Mouse (Mus musculus): Measurements from ENCODE around the gene Kcnh1.

Gene Kcnh1

GRCm38 (mm10) chr1:192406589-192406988, 216.0 kb downstream of the Kcnh1 start:
- DNase-seq (ENCODE audit: low read depth, low spot score), result peak; percentile 47

- peak; percentile 82 for DNase-seq (ENCODE audit: low read depth, low spot score)
Observed at GRCm38 (mm10) chr1:192415813-192416212, 225.2 kb downstream of the Kcnh1 start.

GRCm38 (mm10) chr1:192416241-192416821, 225.8 kb downstream of the Kcnh1 start:
- peak; percentile 57 for DNase-seq (ENCODE audit: low read depth, low spot score)

- peak; percentile 59 for DNase-seq (ENCODE audit: low read depth, low spot score)
Observed at GRCm38 (mm10) chr1:192419176-192419575, 228.6 kb downstream of the Kcnh1 start.

- peak; percentile 75 for DNase-seq (ENCODE audit: low read depth, low spot score)
Observed at GRCm38 (mm10) chr1:192421377-192422166, 231.0 kb downstream of the Kcnh1 start.

GRCm38 (mm10) chr1:192431423-192431822, 240.8 kb downstream of the Kcnh1 start:
- peak; percentile 56 for DNase-seq (ENCODE audit: low read depth, low spot score)

- DNase-seq (ENCODE audit: low read depth, low spot score), result no peak
Observed at GRCm38 (mm10) chr1:192435503-192435902, 244.9 kb downstream of the Kcnh1 start.

GRCm38 (mm10) chr1:192439151-192439837, 248.7 kb downstream of the Kcnh1 start:
- peak; percentile 59 for DNase-seq (ENCODE audit: low read depth, low spot score)

GRCm38 (mm10) chr1:192442772-192443445, 252.3 kb downstream of the Kcnh1 start:
- peak; percentile 77 for DNase-seq (ENCODE audit: low read depth, low spot score)

- peak; percentile 67 for DNase-seq (ENCODE audit: low read depth, low spot score)
Observed at GRCm38 (mm10) chr1:192443998-192444657, 253.6 kb downstream of the Kcnh1 start.

- peak; percentile 99 for DNase-seq (ENCODE audit: low read depth, low spot score)
Observed at GRCm38 (mm10) chr1:192444658-192445447, 254.3 kb downstream of the Kcnh1 start.

GRCm38 (mm10) chr1:192446158-192446557, 255.6 kb downstream of the Kcnh1 start:
- no peak for DNase-seq (ENCODE audit: low read depth, low spot score)

GRCm38 (mm10) chr1:192447666-192448065, 257.1 kb downstream of the Kcnh1 start:
- DNase-seq (ENCODE audit: low read depth, low spot score), result no peak

GRCm38 (mm10) chr1:192448512-192448911, 257.9 kb downstream of the Kcnh1 start:
- DNase-seq (ENCODE audit: low read depth, low spot score), result peak; percentile 66

GRCm38 (mm10) chr1:192449572-192450351, 259.2 kb downstream of the Kcnh1 start:
- DNase-seq (ENCODE audit: low read depth, low spot score), result peak; percentile 90

- DNase-seq (ENCODE audit: low read depth, low spot score), result no peak
Observed at GRCm38 (mm10) chr1:192450425-192450824, 259.9 kb downstream of the Kcnh1 start.

GRCm38 (mm10) chr1:192451722-192452121, 261.1 kb downstream of the Kcnh1 start:
- DNase-seq (ENCODE audit: low read depth, low spot score), result no peak

- no peak for DNase-seq (ENCODE audit: low read depth, low spot score)
Observed at GRCm38 (mm10) chr1:192454501-192454900, 263.9 kb downstream of the Kcnh1 start.

GRCm38 (mm10) chr1:192454981-192455380, 264.4 kb downstream of the Kcnh1 start:
- DNase-seq (ENCODE audit: low read depth, low spot score), result no peak

GRCm38 (mm10) chr1:192457037-192457436, 266.5 kb downstream of the Kcnh1 start:
- DNase-seq (ENCODE audit: low read depth, low spot score), result no peak

Data from brain, adult 2 months (tissue).